Mouse (Mus musculus) erythroblast, embryonic 14.5 days (primary cell): Measurements from ENCODE around the gene Hoxb9. TPM values are rescaled to one million over a fixed set of nuclear protein-coding genes. Genes with fewer than 3 reads are reported as not detected.

Source experiments
- H3K27me3 ChIP-seq: 2 replicates; pipeline ENCODE4 v1.6.1; 2012; ENCODE audit warnings: inconsistent platforms; ENCODE audit not compliant: control insufficient read depth
- H3K36me3 ChIP-seq: 2 replicates; pipeline ENCODE4 v1.6.1; 2012; ENCODE audit warnings: mild to moderate bottlenecking, inconsistent platforms; ENCODE audit not compliant: control insufficient read depth
- H3K4me1 ChIP-seq: 2 replicates; pipeline ENCODE4 v1.6.1; 2012; ENCODE audit warnings: inconsistent platforms; ENCODE audit not compliant: control insufficient read depth
- H3K4me3 ChIP-seq: replicated peaks from 2 replicates; pipeline ENCODE3; 2012; ENCODE audit warnings: moderate library complexity, mild to moderate bottlenecking, inconsistent platforms
- H3K9me3 ChIP-seq: 2 replicates; pipeline ENCODE4 v1.6.1; 2012; ENCODE audit warnings: low read length, inconsistent platforms, mixed read lengths; ENCODE audit not compliant: control insufficient read depth
- GATA1 ChIP-seq: IDR thresholded peaks from 2 replicates; pipeline ENCODE4 v1.6.1; 2012; ENCODE audit warnings: low read length, inconsistent platforms, mixed read lengths
- TAL1 ChIP-seq: IDR thresholded peaks from 3 replicates; pipeline ENCODE4 v1.6.1; 2012; ENCODE audit warnings: low read length, inconsistent platforms, mixed read lengths
- polyA plus RNA-seq: library from polyadenylated mRNA; stranded (reverse); fragments of >175 nt; gene quantifications from 2 replicates; pipeline ENCODE4 v1.2.3, GENCODE M21; 2012

Hoxb9 gene
- polyA plus RNA-seq, 1 experiment, result not detected

DNA sequence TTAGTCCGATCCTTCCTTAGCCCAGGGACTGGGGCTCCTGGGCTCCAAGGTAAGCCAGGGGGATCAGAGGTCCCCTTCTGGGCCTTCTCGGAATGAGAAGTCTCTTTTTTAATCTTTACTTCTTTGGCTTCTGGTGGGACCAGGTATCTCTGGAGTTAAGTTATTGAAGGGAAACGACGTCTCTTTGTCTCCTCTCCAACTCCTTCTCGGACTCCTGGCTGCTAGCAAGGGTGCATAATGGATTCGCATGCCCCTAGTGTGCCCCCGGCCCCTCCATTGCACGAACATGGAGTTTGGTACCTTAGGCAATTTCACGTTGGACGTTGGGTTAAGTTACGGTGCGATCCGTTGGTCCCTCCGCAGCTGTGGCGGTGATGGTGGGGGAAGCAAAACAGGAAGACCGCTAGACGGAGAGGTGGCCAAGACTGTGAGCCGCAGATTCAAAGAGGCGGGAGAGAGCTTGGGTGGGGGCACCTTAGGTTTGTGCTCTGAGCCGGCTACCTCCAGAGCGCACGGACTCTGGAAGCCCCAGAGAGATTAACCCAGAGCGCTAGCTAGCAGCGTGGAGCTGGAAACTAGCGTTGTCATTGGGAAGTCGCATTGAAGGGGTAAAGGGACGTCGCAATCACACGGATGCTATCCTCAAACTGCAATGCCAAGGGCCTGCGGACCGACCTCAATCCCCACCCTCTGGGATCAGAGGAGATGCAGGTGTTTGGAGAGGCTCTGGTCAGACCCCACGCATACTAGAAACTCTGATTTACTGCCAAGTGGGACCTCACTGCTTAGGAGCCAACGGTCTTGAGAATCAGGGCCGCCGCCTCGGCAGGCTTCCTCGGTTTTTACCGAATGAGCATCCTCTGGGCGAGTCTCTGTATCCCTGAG, 15.9 kb upstream of the Hoxb9 start:
- no peak overlapping the region for H3K4me3 ChIP-seq
- H3K36me3 ChIP-seq, result no peaks in the 10 kb centered on the region
- TF ChIP-seq GATA1 (no peak), TAL1 (no peak)
- no peaks in the 10 kb centered on the region for H3K4me1 ChIP-seq
- H3K27me3 ChIP-seq, result peaks cover 96% of the 10 kb centered on the region
- peaks cover 2% of the 10 kb centered on the region for H3K9me3 ChIP-seq

DNA sequence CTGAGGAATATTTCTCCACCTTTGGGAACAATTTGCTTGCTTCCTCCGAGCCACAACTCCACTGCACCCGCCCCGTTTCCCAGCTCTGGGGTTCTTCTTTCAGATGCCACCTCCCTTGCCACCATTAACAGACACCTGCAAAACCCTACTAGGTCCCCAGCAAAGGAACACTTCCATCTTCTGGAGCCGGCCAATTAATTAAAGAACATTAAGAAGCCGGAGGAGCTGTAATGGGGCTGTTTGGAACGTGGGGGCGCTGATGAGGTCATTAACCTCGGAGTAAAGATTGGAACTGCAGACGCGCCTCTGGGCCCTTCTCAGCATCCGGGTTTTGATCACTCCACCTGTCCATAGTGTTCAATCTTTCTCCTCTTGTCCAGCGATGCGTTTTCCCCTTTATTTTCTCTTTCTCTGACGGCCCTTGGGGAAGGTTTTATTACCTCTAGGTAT, 15.2 kb upstream of the Hoxb9 start:
- no peak overlapping the region for H3K4me3 ChIP-seq
- H3K36me3 ChIP-seq, result no peaks in the 10 kb centered on the region
- no peaks in the 10 kb centered on the region for H3K4me1 ChIP-seq
- peaks cover 2% of the 10 kb centered on the region for H3K9me3 ChIP-seq
- H3K27me3 ChIP-seq, result peaks cover 96% of the 10 kb centered on the region
- TF ChIP-seq TAL1, result no peak
- TF ChIP-seq GATA1, result no peak

DNA sequence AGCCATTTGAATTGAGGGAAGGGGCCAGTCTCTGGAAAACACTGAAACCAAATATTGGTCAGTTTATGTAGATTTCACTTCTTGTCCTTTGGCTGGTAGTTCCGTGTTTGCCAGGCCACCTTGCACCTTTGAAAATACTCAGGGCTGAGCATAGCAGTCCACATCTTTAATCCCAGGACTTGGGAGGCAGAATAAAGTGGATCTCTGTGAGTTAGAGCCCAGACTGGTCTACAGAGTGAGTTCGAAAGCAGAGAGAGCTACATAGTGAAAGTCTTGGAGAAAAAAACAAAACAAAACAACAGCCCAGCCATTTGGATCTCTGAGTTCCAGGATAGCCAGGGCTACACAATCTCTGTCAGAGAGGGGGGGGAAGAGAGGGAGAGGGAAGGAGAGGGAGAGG, 14.1 kb upstream of the Hoxb9 start:
- Histone ChIP-seq H3K4me1 (no peaks in the 10 kb centered on the region), H3K27me3 (peaks cover 96% of the 10 kb centered on the region)
- TF ChIP-seq TAL1, result no peak
- TF ChIP-seq GATA1, result no peak

DNA sequence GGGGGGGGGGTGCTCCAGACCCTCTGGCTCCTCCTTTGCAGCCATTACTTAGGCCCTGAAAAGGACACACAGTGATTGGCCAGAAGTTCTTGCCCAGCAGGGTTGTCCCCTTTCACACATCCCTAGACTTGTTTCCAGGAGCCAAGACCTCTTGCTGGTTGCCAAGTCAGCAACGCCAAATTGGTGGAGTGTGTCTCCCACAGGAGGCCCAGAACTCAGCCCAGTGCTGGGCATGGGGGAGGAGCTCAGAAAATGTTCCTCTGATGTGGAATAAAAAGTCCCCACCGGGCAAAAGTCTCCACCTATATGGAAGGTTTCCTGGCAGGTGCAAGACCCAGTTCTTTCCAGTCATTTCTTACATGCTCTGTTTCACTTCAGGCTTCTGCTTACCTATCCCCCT, 12.2 kb upstream of the Hoxb9 start:
- H3K9me3 ChIP-seq, result no peaks in the 10 kb centered on the region
- peaks cover 96% of the 10 kb centered on the region for H3K27me3 ChIP-seq
- H3K4me3 ChIP-seq, result no peak overlapping the region
- TF ChIP-seq TAL1 (no peak), GATA1 (no peak)
- no peaks in the 10 kb centered on the region for H3K36me3 ChIP-seq
- H3K4me1 ChIP-seq, result no peaks in the 10 kb centered on the region

More for the DNA sequence above, 14.1 kb upstream of the Hoxb9 start:
- H3K9me3 ChIP-seq, result no peaks in the 10 kb centered on the region; the same call in 1 of the 2 replicates
- no peak overlapping the region for H3K4me3 ChIP-seq
- no peaks in the 10 kb centered on the region for H3K36me3 ChIP-seq

DNA sequence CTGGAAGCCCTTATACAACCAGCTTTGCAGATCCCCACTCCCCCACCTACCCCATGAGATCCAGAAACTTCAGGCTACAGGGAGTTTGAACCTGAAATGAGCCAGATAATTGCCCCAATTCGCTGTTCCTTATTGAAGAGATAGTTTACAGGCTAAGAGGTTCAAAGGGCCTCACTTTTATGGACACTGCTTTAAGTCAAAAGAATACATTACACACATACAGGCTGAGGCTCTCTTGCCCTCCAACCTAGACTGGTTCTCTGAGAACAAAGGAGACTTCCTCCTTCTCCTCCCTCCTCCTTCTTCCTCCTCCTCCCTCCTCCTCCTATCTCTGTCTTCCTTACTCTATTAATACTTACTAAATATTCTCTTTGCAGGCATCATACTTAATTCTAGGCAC, 11.7 kb upstream of the Hoxb9 start:
- no peaks in the 10 kb centered on the region for H3K36me3 ChIP-seq
- H3K4me3 ChIP-seq, result no peak overlapping the region
- TF ChIP-seq TAL1, result no peak
- no peak for TF ChIP-seq GATA1
- H3K4me1 ChIP-seq, result no peaks in the 10 kb centered on the region
- H3K9me3 ChIP-seq, result no peaks in the 10 kb centered on the region
- H3K27me3 ChIP-seq, result peaks cover 96% of the 10 kb centered on the region

DNA sequence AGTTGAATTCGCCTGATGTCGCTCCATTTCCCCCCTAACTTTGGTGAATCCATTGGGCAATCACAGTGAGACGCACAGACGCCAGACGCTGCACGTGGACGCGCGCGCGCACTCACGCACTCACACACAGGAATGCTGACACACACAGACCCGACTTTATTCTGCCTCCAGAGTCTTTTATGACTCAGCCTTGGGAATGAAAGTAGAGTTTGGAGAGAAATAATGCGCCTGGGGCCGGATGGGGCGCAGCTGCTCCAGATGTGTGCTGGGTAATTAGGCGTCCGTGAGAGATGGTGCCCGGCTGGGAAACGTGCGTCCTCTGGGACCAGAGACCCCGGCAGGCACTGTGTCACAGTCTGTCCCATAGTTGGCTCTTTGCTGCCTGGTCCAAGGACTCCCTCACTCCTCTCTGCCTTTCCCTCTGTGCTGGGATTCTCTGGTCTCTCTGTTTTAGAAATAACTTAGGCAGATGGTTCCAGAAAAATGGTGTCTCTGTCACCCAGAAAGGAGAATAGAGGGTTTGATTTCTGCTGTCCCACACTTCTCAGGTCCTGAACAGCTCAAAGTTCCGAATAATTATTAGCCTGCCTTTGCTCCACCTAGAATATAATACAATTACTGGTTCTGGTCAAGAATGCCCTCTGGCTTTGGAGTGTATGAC, 10.8 kb upstream of the Hoxb9 start:
- H3K36me3 ChIP-seq, result no peaks in the 10 kb centered on the region
- no peak overlapping the region for H3K4me3 ChIP-seq
- H3K9me3 ChIP-seq, result no peaks in the 10 kb centered on the region
- no peaks in the 10 kb centered on the region for H3K4me1 ChIP-seq
- TF ChIP-seq TAL1, result no peak
- TF ChIP-seq GATA1, result no peak
- peaks cover 96% of the 10 kb centered on the region for H3K27me3 ChIP-seq

DNA sequence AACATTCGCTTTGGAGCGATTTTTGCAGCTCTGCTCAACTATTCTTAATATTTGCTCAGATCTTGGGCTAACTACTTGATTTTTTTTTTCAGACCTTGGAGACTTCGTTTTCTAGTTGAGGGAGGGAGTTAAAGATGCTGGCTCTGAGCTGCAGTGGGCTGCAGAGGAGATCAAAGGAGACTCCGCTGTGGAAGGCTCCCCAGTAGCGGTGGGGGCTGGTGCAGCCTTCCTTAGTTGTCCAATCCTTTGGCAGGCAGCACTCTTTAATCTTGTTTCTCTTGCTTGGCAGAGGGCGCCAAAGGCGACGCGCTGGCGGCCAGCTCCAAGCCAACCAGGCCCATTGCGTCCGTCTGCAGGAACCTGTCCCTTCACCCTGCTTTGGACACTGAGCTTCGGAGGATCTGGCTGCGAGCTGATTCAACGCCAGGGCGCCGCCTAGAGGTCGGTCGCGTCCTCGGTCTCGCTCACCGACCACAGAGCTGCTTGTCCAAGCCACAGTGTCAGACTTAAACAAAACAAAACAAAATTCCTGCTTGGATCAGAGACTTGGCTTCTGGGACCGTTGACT, 9.8 kb upstream of the Hoxb9 start:
- no peaks in the 10 kb centered on the region for H3K4me1 ChIP-seq
- no peaks in the 10 kb centered on the region for H3K9me3 ChIP-seq
- no peaks in the 10 kb centered on the region for H3K36me3 ChIP-seq
- H3K27me3 ChIP-seq, result peaks cover 95% of the 10 kb centered on the region
- no peak overlapping the region for H3K4me3 ChIP-seq
- TF ChIP-seq GATA1 (no peak), TAL1 (no peak)

DNA sequence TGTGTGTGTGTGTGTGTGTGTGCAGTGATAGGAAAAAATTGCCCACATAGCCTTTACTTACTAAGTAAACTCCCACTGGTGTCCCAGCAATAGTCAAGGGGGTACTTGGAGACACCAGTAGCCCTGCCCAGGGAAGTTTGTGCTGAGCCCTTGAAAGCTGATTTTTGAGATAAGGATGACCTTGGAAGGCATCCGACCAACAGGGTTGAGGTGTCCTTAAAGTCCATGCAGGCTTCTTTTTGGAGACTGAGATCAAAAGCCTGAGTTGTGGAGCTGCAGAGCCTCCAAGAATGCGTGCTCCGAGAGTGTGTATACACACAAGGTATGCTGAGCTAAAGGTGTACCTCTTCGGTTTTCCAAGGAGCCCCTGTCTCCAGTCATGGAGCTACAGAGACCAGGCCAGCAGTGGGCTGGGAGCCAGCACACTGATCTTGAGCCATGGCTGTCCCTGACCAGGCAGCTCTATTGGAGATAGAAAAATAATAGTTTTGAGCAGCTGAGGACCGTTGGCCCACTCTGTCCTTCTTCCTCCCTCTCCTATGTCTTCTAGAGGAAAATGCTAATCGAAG, 8.9 kb upstream of the Hoxb9 start:
- H3K27me3 ChIP-seq, result peaks cover 96% of the 10 kb centered on the region
- H3K4me3 ChIP-seq, result no peak overlapping the region
- no peak for TF ChIP-seq GATA1
- no peak for TF ChIP-seq TAL1
- H3K4me1 ChIP-seq, result no peaks in the 10 kb centered on the region
- no peaks in the 10 kb centered on the region for H3K9me3 ChIP-seq
- H3K36me3 ChIP-seq, result no peaks in the 10 kb centered on the region
